Mouse (Mus musculus) megakaryocyte progenitor cell, adult 5-6 weeks (primary cell): ENCODE measurements at regions not wholly inside any gene's neighbourhood (a gene's known extent, or its start where the extent isn't known, plus 50 kb on each side); places are given as distances from the start of the nearest gene placed in this dataset.

Experiments used
- ATAC-seq: replicated peaks from 2 replicates; pipeline ENCODE4 v1.8.0; 2016; ENCODE audit warnings: mild to moderate bottlenecking, moderate TSS enrichment, inconsistent platforms; ENCODE audit not compliant: poor library complexity

GRCm38 (mm10) chr12:43851264-43852009 is 358.7 kb downstream of the Dnajb9 start:
- no peak for ATAC-seq

GRCm38 (mm10) chr12:43843907-43844537 is 366.1 kb downstream of the Dnajb9 start:
- no peak for ATAC-seq

- no peak for ATAC-seq
Observed at GRCm38 (mm10) chr12:43831976-43832375, 378.1 kb downstream of the Dnajb9 start.

- no peak for ATAC-seq
Observed at GRCm38 (mm10) chr12:43828641-43829040, 381.5 kb downstream of the Dnajb9 start.

GRCm38 (mm10) chr12:43827901-43828300 is 382.2 kb downstream of the Dnajb9 start:
- ATAC-seq, result no peak

- ATAC-seq, result no peak
Observed at GRCm38 (mm10) chr12:43827296-43827695, 382.8 kb downstream of the Dnajb9 start.

GRCm38 (mm10) chr12:43813559-43813958 is 396.6 kb downstream of the Dnajb9 start:
- no peak for ATAC-seq

- no peak for ATAC-seq
Observed at GRCm38 (mm10) chr12:43772766-43773165, 437.4 kb downstream of the Dnajb9 start.

GRCm38 (mm10) chr12:43762151-43762550 is 448.0 kb downstream of the Dnajb9 start:
- no peak for ATAC-seq
